Comparison of ENCODE assay signal across 8 mouse cellular contexts in genomic region chr9:35105884-35106880, GRCm38 (mm10). TPM values are rescaled to one million over a fixed set of nuclear protein-coding genes. Genes with fewer than 3 reads are reported as not detected.
DNase-seq lines count a peak whose midpoint lies in the region; ATAC-seq and TF ChIP-seq lines count a peak whose summit lies in the region.

No protein-coding gene starts in this region.

- peaks cover 41% of the 10 kb centered on the region for H3K4me1 ChIP-seq in forebrain, embryonic 10.5 days
- H3K4me1 ChIP-seq in forebrain, embryonic 14.5 days (ENCODE audit: control insufficient read depth, insufficient read depth, low read length): peaks cover 9% of the 10 kb centered on the region
- peaks cover 92% of the 10 kb centered on the region for H3K4me1 ChIP-seq in megakaryocyte, embryonic 14.5 days
- peaks cover 14% of the 10 kb centered on the region; the same call in 1 of the 2 replicates for H3K4me1 ChIP-seq in intestine, postnatal 0 days (replicated peaks; ENCODE audit: control insufficient read depth, insufficient read depth, low read length)
- H3K4me1 ChIP-seq in midbrain, embryonic 14.5 days (ENCODE audit: control insufficient read depth, insufficient read depth, low read length): no peaks in the 10 kb centered on the region

- WGBS in forebrain, embryonic 10.5 days: 73% methylated on average over 15 of the region's 15 CpGs
- 68% methylated on average over 15 of the region's 15 CpGs for WGBS in forebrain, embryonic 14.5 days
- WGBS in intestine, postnatal 0 days: 27% methylated on average over 15 of the region's 15 CpGs
- 68% methylated on average over 15 of the region's 15 CpGs for WGBS in midbrain, embryonic 14.5 days

- 0 out of 2 replicates have a peak overlapping the region, but pooled peaks have one; percentile 20 for H3K27ac ChIP-seq in forebrain, embryonic 10.5 days
- no peak overlapping the region for H3K27ac ChIP-seq in forebrain, embryonic 14.5 days (ENCODE audit: low read depth, low read length)
- H3K27ac ChIP-seq in intestine, postnatal 0 days (ENCODE audit: low read depth, low read length): peak overlapping the region; percentile 90
- no peak overlapping the region for H3K27ac ChIP-seq in midbrain, embryonic 14.5 days (replicated peaks; ENCODE audit: low read depth, low read length)

- no peak for TF ChIP-seq CTCF in intestine, postnatal 0 days (IDR thresholded peaks at IDR 0.05; ENCODE audit: low read depth)

- H3K4me2 ChIP-seq in forebrain, embryonic 14.5 days (ENCODE audit: low read length): no peak overlapping the region
- peak overlapping the region; percentile 50 for H3K4me2 ChIP-seq in intestine, postnatal 0 days (replicated peaks; ENCODE audit: low read depth)
- H3K4me2 ChIP-seq in midbrain, embryonic 14.5 days (ENCODE audit: low read length): no peak overlapping the region

- no peaks in the 10 kb centered on the region for H3K9me3 ChIP-seq in forebrain, embryonic 10.5 days
- H3K9me3 ChIP-seq in forebrain, embryonic 14.5 days (replicated peaks; ENCODE audit: control insufficient read depth, low read length): no peaks in the 10 kb centered on the region
- no peaks in the 10 kb centered on the region for H3K9me3 ChIP-seq in megakaryocyte, embryonic 14.5 days
- H3K9me3 ChIP-seq in intestine, postnatal 0 days (ENCODE audit: control insufficient read depth): no peaks in the 10 kb centered on the region
- H3K9me3 ChIP-seq in midbrain, embryonic 14.5 days (ENCODE audit: control insufficient read depth, low read length): no peaks in the 10 kb centered on the region

- H3K27me3 ChIP-seq in forebrain, embryonic 10.5 days (ENCODE audit: poor library complexity, severe bottlenecking): no peaks in the 10 kb centered on the region
- H3K27me3 ChIP-seq in forebrain, embryonic 14.5 days (replicated peaks; ENCODE audit: control insufficient read depth, insufficient read depth, low read length): no peaks in the 10 kb centered on the region
- H3K27me3 ChIP-seq in megakaryocyte, embryonic 14.5 days (replicated peaks): no peaks in the 10 kb centered on the region
- no peaks in the 10 kb centered on the region for H3K27me3 ChIP-seq in intestine, postnatal 0 days (replicated peaks; ENCODE audit: control insufficient read depth, insufficient read depth, low read length)
- H3K27me3 ChIP-seq in midbrain, embryonic 14.5 days (ENCODE audit: control insufficient read depth, insufficient read depth, low read length): no peaks in the 10 kb centered on the region

- DNase-seq in forebrain, embryonic 10.5 days (ENCODE audit: extremely low spot score, low spot score): no peak
- no peak for DNase-seq in forebrain, embryonic 14.5 days (ENCODE audit: low spot score)
- peak; percentile 36 for DNase-seq in yolk sac, embryonic 10.5 days (ENCODE audit: low spot score)
- DNase-seq in kidney, adult 9 months: no peak
- DNase-seq in midbrain, embryonic 14.5 days: no peak

- ATAC-seq in forebrain, embryonic 14.5 days: no peak
- no peak for ATAC-seq in megakaryocyte, adult 5-6 weeks (ENCODE audit: poor library complexity, severe bottlenecking)
- peak; percentile 93 for ATAC-seq in intestine, postnatal 0 days
- ATAC-seq in midbrain, embryonic 14.5 days (ENCODE audit: low FRiP score, low TSS enrichment): no peak

- H3K9ac ChIP-seq in forebrain, embryonic 14.5 days (ENCODE audit: low read length): no peak overlapping the region
- H3K9ac ChIP-seq in intestine, postnatal 0 days (ENCODE audit: low read depth, low read length): peak overlapping the region; percentile 17; the same call in 1 of the 2 replicates
- no peak overlapping the region for H3K9ac ChIP-seq in midbrain, embryonic 14.5 days (replicated peaks; ENCODE audit: low read length)

- no peaks in the 10 kb centered on the region for H3K36me3 ChIP-seq in forebrain, embryonic 10.5 days (replicated peaks)
- H3K36me3 ChIP-seq in forebrain, embryonic 14.5 days (ENCODE audit: control insufficient read depth, insufficient read depth, low read length): no peaks in the 10 kb centered on the region
- H3K36me3 ChIP-seq in megakaryocyte, embryonic 14.5 days (replicated peaks; ENCODE audit: low read length): peaks cover 69% of the 10 kb centered on the region
- H3K36me3 ChIP-seq in intestine, postnatal 0 days (ENCODE audit: control insufficient read depth, insufficient read depth): no peaks in the 10 kb centered on the region
- no peaks in the 10 kb centered on the region for H3K36me3 ChIP-seq in midbrain, embryonic 14.5 days (ENCODE audit: control insufficient read depth, insufficient read depth, low read length)

- no peak overlapping the region for H3K4me3 ChIP-seq in forebrain, embryonic 10.5 days
- H3K4me3 ChIP-seq in forebrain, embryonic 14.5 days (ENCODE audit: low read depth, low read length): no peak overlapping the region
- H3K4me3 ChIP-seq in megakaryocyte, embryonic 14.5 days (replicated peaks): peak overlapping the region; percentile 70
- no peak overlapping the region for H3K4me3 ChIP-seq in intestine, postnatal 0 days (ENCODE audit: low read depth, low read length)
- H3K4me3 ChIP-seq in midbrain, embryonic 14.5 days (replicated peaks; ENCODE audit: low read depth, low read length): no peak overlapping the region

RNA-seq across cellular contexts. Expression of gene St3gal4, which starts 12.9 kb away (rescaled TPM):
- 14.5 and 15.0 TPM in 2 replicates for polyA plus RNA-seq in forebrain, embryonic 10.5 days (2016; fragmentation: Nextera tagmentation; extraction: Ambion mirVana)
- polyA plus RNA-seq in forebrain, embryonic 14.5 days (2014; fragmentation: Nextera tagmentation; extraction: Ambion mirVana): 10.1 and 12.3 TPM in 2 replicates
- 13.7 and 16.5 TPM in 2 replicates for polyA plus RNA-seq in megakaryocyte, embryonic 14.5 days (2012; ENCODE audit: insufficient read depth, low replicate concordance)
- total RNA-seq in megakaryocyte, adult 5-6 weeks (2015): 53.1 and 53.4 TPM in 2 replicates
- total RNA-seq in megakaryocyte, adult 5-6 weeks (2017): 49.6 and 57.4 TPM in 2 replicates
- polyA plus RNA-seq in intestine, postnatal 0 days (2015; fragmentation: Nextera tagmentation; extraction: Ambion mirVana): 242 and 257 TPM in 2 replicates
- polyA plus RNA-seq in midbrain, embryonic 14.5 days (2014; fragmentation: Nextera tagmentation; extraction: Ambion mirVana): 11.1 and 12.5 TPM in 2 replicates

Comparison
In these comparisons a context has a peak if more than half of its experiments do, and no peak if none do; other contexts are left out.
1. H3K27ac ChIP-seq: peak in forebrain, embryonic 10.5 days (single experiment) and intestine, postnatal 0 days (single experiment); none in forebrain, embryonic 14.5 days (single experiment) and midbrain, embryonic 14.5 days (single experiment).
2. RNA of gene St3gal4, which starts 12.9 kb away (polyA plus RNA-seq): 242 to 257 TPM in intestine, postnatal 0 days; 13.7 to 16.5 TPM in megakaryocyte, embryonic 14.5 days, 14.5 to 15.0 TPM in forebrain, embryonic 10.5 days, 11.1 to 12.5 TPM in midbrain, embryonic 14.5 days and 10.1 to 12.3 TPM in forebrain, embryonic 14.5 days; every median in the first group is over 10 times any median in the second.